Mouse (Mus musculus) urinary bladder, postnatal 36 days (tissue): Measurements from ENCODE around the gene Fhit.
"Not testable (repeated sequence)": the region's sequence is repeated elsewhere in the genome, so short reads cannot be mapped to it uniquely, and the experiment has no call there.

Experiments
- DNase-seq, 2 experiments: peaks; one replicate each; pipeline ENCODE4 v3.0.0; 2022; ENCODE audit warnings: low spot score in 2 of 2, mixed read lengths in 1 of 2

The Fhit gene

DNA sequence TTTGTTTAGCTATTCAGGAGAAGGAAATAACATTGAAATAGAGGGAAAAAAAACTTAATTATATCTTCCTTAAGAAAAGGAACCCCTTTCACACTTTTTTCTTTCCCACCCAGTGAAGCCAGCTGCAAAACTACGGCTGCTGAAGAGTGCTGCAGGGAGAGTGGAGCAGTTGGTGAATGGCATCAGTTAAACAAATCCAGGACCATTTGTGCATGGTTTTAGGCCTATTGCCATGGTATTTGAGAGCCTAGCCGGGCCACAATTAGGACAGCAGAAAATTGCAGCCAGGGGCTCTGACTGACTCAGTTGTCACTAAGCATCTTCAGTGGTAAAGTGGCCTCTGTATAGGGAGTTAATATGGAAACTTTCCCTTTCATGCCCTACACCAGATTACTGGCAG, 1158.0 kb downstream of the Fhit start:
- DNase-seq: no peak

DNA sequence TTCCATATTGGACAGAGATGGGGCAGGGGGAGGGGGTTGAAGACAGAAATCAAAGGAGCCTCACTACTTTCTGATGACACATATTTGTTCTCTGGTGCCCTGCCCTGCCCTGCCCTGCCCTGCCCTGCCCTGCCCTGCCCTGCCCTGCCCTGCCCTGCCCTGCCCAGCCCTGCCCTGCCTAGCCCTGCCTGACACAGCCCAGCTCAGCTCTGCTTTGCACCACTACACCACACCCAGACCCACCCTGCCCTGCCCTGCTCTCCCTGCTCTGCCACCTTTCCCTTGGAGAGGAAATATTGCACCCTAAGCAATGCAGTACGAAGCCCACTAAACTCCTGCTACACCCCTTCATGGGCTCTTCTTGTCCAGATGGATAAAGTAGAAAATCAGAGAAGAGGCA, 1171.2 kb downstream of the Fhit start:
- no peak for DNase-seq

DNA sequence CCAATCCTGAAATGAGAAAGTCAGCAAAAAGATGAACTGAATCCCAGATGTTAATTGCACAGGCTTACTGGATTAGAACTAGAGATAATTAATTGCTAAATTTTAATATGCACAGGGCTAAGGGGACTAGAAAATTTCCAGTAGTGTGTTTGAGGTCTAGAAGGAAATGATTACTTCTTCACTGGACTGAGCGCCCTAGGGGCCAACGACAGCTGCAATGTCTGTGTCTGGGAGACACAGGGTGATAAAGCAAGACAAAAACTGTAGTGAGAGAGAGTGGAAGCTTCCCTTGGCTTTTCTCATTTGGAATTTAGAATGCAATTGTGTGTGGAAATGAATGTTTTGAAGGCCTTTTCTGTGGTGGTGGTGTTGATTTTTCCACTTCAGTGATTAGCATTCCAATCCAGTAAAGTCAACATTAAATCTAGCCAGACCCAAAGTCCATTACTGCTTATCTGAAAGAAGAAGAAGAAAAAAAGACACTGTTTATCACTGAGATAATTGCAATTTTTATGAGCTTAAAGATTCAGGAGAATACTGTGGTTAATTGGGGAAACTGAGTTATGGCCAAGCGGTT, 1184.8 kb downstream of the Fhit start:
- no peak for DNase-seq

DNA sequence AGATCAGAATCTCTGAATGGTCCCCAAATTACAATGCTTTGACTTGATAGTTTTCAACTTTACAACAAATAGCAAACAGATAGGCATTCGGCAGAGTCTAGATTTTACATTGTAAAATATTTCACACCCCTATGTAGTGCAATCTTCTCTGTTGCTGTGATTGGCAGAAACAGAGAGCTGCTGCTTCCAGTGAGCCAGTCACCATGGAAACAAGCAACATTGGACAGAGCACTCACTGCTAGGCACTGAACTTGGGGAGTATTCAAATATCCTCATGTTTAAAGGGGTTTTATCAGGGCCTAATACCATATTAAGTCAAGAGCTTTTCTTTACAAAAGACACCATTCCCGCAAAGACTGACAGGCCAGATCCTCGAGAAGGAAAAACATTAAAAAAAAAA, 1187.4 kb downstream of the Fhit start:
- no peak for DNase-seq

DNA sequence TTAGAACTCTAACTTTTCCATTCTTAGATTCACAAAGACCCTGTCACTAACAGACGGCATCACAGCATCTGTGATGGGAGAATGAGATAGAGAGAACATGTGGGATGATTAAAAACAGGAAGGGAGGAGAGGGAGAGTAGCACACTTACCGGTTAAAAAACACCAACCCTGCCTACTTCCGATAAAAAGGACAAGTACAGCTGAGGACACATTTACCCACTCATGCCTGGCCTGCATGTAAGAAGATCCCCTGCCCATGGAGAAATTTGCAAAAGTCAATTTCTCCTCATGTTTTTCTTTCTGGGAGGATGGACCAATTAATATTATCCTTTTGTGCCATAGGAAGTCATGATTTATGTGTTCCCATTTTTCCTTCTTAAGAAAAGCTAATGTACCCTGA, 1198.0 kb downstream of the Fhit start:
- no peak for DNase-seq

DNA sequence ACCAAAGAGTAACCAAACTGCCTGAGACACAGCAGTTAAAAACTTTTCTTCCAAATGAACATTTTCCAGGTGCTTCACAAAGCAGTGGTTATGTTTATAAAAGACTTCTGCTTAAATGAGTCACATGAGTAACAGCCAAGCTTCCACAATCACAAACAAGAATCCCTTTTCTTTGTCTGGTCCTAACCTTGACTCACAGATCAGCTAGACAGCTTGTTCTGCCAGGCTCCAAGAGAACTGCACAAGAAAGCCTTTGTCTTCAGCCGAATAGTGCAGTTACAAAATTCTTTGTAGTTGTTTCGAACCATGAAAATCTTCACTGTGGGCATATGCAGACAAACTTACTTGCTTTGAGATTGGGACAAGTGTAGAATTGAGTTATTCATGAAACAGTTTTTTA, 1201.4 kb downstream of the Fhit start:
- no peak for DNase-seq

DNA sequence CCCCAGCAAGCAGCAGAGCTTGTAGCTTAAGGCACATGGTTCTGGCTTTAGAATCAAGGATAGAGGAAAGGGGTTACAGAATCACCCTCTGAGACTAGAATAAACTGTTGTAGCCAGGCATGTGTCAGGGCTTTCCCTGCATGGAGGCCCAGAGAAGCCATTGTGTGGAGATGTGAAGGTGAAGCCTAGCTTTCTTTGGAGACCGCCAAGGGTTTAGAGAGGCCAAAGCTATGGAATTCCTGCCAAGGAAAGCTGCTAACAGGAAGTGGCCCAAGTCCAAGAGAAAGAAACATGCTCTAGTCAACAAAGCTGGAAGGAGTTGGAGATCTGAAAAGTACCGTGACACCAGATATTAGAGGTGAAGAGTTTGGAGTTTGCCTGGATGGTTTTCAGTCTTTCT, 1262.3 kb downstream of the Fhit start:
- DNase-seq: no peak

DNA sequence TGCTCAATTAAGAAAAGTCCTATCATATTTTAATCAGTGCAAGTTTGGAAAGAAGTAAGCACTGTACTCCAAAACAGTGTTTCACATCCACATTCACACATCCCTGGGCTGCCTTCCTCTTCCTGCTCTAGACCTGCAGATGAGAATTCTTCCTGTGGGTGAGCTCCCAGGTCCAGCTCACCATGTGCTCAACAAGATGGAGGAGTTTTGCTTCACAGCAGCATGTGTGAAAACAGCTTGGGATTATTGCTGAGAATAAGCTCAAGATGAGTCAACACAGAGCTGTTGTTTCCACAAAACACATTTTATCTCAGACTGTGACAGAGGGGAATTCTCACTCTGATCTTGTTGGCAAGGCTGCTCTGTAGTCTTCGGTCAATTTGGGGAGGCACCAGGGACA, 1265.3 kb downstream of the Fhit start:
- no peak for DNase-seq

DNA sequence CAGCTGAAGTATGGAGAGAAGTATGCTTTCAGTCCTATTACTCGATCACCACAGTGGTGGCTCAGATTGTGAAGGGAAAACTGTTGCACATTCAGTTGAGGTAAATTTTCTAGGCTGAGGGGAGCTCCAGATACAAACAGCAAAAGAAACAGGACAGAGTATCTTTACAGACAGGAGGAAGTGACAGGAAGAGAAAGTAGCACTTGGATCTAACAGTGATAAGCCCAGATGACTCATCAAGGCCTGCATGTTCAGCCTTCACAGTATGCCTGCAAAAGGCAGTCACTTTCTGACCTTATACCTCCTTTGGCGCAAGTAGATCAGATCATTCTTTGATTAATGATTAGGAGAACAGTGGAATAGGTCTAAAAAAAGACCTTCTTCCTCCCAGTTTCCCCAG, 1309.8 kb downstream of the Fhit start:
- no peak for DNase-seq

DNA sequence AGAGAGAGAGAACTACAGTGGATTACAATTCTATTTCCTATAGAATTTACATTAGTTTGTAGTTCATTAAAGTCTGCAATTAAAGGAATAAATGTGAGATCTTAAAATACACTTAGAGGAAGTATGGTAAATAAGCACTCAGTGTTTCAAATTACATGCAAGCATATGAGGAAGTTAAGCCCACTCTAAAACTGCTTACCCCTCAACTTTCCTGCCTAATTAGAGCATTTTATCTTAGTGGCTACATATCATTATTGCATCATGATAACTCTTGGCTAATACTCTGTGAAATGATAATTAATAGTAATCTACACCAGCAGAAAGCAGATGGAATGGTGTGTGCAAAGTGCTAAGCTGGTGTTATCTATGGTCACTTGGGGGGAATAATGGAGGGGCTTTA, 1329.5 kb downstream of the Fhit start:
- DNase-seq: no peak

DNA sequence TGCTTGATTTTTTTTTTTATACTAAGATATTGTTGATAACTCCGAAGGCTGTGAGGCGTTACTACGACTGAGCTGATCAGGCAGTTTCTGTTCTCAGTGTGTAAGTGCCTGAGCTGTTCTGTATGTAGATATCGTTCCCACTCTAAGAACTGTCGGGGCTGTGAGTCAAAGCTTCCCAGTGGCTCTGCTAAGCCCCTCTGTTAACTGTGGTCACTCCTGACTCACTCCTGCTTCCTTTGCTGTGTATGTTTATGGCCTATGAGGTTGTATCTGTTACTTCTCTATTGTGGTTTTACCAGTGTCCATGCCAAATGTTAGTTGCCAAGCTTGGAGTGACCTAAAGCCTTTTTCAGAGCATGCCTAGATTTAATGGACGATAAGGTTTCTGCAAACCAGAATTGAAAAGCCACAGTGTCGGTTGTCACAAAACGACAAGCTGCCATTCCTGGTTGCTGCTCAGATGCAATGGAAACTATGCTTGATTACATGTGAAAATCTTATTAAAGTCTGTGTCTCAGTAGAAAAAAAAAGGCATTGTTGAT, 1333.1 kb downstream of the Fhit start:
- DNase-seq: not testable (repeated sequence)

DNA sequence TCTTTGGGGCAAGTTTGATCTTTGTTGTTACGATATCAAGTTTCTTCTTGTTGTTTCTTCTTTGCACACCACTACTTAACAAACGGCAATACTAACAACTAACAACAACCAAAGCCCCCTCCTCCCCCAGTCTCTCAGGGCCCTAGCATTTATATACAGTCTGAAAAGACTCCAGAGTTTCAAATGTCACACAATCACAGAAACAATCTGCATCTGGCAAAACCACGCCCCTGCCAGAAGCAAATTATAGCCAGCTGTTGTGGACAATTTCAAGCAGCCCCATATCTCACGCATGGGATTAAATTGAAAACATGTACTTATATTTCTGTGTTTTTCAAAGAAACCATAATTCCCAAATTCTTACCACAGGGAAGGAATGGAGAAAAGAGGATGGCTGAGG, 1345.9 kb downstream of the Fhit start:
- no peak for DNase-seq

DNA sequence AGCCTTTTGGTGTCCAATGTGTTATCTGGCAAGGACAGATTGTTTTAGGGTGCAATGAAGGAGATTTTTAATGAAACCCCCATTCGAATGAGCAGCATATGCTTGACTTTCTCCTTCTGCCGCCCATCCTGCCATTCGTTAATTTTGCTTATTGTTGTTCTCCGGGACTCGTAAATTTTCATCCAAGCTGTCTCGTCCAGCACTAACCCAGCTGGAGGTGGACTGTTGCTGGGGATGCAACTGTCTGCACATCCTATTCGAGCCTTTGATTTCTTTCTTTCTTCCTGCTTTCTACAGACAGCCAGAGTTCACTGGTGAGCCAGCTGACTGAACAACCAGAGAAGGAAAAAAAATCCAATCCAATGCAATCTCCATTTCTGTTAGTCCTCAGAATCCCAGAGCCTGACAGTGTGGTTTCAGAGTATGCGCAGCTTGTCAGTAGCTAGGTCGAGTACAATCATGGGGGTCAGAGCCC, 1350.0 kb downstream of the Fhit start:
- no peak for DNase-seq

DNA sequence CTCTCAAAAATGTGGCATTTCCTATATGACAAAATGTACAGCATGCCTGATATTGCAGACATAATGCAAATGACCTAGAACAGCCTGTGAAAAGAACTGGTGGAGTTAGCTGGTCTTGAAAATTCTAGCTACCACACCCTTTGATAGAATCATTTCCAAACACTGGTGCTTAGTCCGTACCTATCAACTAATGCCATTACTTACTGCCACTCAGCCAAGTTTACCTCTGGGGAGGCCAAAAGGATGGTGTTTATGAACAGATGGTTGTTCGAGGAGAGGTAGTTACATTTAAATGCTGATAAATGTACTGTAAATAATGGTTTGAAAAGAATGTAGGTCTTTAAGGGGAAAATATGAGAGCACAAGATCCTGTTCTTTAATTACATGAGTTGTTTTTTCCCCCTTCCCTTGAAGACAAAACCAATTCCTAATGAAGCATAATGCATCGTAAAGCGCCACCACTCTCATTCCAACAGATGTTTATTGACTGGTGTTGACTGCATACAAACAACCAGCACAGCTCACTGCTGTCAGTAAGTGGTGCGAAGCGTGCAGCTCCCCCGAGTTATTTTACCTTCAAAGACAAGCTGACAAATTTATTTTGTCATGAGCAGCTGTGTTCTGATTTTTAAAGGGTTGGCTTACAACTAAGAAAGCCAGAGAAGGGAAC, 1350.5 kb downstream of the Fhit start:
- no peak for DNase-seq

DNA sequence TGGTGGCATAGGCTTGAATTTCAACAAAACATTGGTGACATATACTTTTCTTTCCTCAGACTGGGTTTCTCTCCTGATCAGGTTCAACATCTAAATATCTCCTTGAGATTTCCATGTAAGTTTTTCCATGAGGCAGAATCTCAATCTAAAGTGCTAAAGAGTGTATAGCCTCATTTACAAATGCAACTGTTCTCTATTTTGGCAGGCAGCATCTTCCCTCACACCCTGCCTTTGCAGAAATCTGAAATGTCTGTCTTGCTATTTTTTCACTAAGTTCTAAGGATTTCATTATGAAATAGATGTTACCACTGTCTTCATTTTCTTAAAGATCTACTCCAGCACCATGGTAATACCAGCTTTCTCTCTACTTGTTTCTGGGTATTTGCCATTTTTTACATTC, 1368.4 kb downstream of the Fhit start:
- DNase-seq: no peak

DNA sequence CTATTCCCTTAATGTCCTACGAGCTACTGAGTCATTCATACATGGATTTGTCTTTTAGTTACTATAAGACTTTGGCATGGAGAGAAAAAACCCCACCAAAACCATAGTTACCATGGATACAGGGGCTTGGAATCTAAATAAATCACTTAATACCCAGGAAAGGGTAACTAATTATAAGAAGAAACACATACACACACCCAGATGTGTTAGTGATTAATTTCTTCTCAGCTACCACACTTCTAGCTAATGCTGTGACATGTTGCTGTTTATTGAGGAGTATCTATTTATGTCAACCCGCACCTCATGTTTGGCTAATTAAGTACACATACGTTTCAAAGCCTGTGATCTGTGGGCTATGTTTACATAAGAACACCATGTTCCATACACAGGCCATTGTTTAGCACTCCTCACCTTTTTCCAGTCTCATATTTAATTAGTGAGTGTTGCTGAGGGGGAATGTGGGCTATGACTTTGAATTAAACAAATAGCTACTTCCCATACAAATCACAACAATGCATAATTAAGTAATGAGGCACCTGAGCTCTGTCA, 1373.4 kb downstream of the Fhit start:
- DNase-seq: no peak

DNA sequence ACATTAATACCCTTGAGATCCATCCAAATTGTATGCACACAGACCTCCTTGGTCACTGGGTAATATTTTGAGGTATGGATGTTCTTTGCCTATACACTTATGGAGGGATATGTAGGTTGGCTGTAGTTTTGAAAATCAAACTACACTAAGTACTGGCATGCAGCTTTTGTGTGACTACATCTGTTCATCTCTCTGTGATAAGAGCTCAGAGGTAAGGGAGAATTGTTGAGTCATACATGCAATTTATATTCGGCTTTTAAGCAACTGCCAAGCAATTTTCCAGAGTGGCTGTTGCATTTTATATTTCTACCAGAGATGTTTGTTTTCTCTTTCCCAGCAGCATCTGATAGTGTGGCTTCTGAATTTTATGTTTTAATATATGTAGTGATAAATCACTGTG, 1374.4 kb downstream of the Fhit start:
- DNase-seq: no peak

DNA sequence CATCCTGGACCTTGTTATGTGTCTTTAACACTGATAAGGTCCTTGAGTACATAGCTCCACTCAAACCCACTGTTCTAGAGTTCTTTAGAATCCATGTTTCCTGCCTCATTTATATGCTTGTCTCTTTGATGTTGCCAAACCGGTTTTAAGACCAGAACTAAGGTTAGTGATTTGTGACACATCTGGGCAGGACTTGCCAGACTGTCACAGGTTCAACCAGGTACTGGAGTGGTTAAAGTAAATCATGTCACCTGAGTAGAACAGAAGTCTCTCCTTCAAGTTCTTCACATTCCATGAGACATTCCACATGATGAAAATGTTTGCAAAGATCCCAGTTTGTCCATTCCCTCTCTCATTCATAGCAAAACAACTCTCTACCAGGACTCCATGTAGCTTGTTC, 1376.0 kb downstream of the Fhit start:
- no peak for DNase-seq

DNA sequence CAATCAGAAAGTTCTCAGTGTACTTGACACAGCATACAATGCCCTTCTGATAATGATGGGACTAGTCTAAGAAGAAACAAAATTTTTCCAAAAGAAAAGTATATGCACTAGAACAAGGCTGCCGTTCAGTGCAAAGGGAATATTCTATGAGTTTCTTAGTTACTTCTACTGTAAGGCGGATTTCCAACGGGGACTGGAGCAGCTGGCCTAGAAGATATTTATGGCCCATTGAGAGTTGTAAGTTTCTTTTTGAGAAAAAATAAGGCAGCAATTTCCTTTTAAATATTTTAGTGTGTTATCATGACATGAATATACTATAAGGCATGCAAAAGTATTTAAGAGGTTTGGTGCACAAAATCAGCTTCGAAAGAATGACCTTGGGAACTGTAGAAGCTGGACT, 1410.5 kb downstream of the Fhit start:
- DNase-seq: no peak

DNA sequence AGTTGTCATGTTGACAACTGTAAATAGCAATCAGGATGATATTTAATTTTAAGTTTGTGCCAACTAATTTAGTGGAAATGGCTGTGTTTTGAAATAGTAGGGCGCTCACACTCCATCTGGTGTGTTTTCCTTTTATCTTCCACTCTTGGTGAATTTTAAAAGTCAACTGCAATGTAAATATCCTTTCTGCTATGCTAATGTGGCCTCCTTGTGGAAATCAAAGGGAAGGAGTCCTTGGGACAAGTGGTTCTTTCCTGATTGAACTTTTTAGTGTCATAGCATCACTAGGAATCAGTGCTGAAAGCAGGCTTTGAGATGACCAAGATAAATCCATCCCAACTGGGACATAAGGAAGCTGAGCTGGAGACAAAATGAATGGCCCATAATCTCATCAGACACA, 1413.1 kb downstream of the Fhit start:
- no peak for DNase-seq

DNA sequence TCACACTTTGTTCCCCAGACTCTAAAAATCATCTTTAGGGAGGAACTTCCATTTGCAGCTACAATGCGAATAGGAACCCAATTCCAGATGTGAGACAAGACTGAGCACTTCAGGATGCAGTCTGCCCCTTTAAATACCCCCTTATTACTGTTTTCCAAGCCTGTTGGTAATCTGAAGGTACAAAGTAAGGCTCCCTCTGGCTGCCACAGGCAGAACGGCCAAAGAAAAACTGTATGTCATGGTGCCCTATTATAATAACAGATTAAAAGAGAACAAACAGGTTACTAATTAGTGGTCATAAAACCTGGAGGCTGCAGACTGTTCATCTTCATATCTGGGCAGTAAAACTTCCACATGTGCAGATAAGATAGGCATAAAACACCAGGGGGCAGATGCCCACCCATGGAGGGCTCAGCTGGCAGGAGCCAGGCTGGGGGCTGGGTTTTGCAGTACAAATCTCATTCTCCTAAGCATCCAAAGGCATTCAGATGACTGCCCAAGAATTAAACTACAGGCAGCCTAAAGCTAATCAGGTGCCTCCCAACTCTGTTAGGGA, 1439.8 kb downstream of the Fhit start:
- DNase-seq: no peak

DNA sequence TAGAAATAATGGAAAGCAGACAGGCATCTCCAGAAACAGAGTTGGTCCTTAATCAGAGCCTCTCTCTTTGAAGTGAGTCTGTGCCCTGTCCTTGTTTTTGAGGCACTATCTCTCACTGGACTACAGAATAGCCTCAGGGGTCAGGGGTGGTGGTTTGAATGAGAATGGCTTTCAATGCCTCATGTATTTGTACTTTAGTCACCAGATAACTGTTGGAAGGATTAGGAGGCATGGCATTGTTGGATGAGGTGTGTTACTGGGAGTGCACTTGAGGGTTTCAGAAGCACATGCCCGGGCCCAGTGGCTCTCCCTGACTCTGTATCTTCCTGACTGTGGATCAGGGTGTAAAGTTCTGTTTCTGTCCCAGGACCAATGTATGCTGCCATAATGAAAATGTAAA, 1463.2 kb downstream of the Fhit start:
- no peak for DNase-seq

DNA sequence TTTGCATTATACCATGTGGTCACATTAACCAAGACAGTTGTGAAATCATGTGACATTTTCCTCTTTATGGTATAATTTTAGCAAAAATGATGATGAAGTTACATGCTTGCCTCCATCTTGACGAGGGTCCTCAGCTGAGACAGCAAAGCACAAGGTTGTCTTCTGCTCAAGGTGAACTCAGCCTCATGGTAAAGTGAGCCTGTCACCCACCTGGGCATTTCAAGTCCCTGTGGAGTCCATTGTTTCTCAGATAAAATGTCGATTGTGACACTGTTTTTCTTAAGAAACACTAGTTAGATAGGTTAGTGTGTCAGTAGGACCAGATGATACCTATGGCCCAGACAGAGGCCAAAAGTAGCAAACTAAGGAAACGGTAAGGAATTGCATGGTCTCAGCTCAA, 1464.7 kb downstream of the Fhit start:
- DNase-seq: no peak
